Mouse (Mus musculus): ENCODE data around the gene BC049762.

DNA sequence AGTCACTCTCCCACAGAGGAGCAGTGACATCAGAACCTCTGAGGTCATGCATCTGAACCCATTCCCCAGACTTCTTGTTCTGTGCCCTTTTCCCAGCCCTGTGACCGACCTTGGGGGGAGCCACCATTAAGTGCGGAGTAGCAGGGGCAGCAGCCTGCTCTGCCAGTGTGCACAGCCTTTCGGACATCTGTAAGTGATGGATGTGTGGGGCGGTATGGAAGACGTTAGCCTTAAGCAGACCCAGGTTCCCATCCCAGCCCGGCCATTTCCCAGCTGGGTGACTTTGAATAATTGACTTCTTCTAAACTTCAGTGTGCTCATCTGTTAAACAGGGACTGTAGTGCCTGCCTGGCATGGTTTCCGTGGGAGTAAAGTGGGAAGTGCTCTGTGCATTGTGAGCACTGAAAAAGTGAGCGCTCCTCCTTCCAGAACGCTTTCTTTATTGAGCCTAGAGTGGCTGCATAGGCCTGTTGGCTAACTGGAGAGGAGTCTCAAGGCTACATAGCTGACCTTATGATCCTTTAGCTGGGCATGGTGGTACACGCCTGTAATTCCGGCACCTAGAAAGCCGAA is 41.2 kb upstream of the BC049762 start:
- TF ChIP-seq TAL1 (conservative IDR thresholded peaks at IDR 0.05; ENCODE audit: low read depth, low read length) (no peak), CTCF (IDR thresholded peaks at IDR 0.05; ENCODE audit: low read depth, low read length) (no peak)
